Mouse (Mus musculus) testis, adult 2 months (tissue): ENCODE measurements around the gene Btaf1.

Experiments
- CTCF ChIP-seq: fragments of 200-500 bp; IDR thresholded peaks from 2 replicates; pipeline ENCODE4 v1.5.1; 2012; ENCODE audit warnings: low read depth, mild to moderate bottlenecking, inconsistent platforms, low read length, moderate library complexity; ENCODE audit not compliant: control insufficient read depth, insufficient read depth, insufficient replicate concordance
- POLR2A ChIP-seq: fragments of 200-500 bp; IDR thresholded peaks from 2 replicates; pipeline ENCODE4 v1.6.1; 2012; ENCODE audit warnings: low read depth, mild to moderate bottlenecking, inconsistent platforms, low read length, moderate library complexity; ENCODE audit not compliant: control insufficient read depth

DNA sequence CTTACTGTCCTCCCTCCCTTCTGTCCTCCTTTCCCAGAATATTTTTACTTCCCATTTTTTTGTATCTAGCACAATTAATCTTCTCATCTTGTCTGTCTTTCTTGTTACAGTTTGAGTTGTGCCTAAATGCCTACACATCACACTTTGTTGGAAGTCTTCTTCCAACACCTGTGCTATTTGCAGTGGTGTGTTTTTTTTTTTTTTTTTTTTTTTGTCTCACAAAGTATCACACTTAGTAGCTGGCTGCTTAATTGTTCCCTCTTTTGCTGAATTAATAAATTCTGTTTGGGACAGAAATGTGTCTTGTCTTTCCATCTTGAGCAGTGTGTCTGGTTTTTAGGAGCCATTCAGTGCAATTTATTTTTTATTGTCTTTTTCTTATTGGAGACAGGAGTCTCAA is 3.9 kb downstream of the Btaf1 start:
- TF ChIP-seq CTCF (no peak), POLR2A (no peak)
